Mouse (Mus musculus) kidney, postnatal 4 days (tissue): ENCODE data around the gene Polr2b.

ENCODE experiments used
- DNase-seq, 2 experiments: peaks; one replicate each; pipeline ENCODE4 v3.0.0; 2021; ENCODE audit warnings: mixed read lengths in 2 of 2

The Polr2b gene

GRCm38 (mm10) chr5:77388359-77388758, 78.4 kb downstream of the Polr2b start:
- DNase-seq = no peak

DNA sequence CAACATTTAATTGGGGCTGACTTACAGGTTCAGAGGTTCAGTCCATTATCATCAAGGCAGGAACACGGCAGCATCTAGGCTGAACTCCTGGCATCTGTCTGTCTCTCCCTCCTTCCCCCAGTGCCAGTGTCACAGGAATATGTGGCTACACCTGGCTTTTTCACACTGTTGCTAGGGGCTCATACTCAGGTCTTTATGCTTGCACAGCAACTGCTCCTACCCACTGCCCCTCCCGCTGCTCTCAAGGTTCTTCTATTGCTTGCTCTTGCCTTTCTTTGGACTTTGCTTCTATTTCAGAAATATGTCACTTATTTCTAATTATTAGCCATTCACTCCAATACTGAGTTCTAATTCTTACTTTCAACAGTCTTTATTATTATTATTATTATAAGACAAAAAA, 80.3 kb downstream of the Polr2b start:
- DNase-seq = no peak

DNA sequence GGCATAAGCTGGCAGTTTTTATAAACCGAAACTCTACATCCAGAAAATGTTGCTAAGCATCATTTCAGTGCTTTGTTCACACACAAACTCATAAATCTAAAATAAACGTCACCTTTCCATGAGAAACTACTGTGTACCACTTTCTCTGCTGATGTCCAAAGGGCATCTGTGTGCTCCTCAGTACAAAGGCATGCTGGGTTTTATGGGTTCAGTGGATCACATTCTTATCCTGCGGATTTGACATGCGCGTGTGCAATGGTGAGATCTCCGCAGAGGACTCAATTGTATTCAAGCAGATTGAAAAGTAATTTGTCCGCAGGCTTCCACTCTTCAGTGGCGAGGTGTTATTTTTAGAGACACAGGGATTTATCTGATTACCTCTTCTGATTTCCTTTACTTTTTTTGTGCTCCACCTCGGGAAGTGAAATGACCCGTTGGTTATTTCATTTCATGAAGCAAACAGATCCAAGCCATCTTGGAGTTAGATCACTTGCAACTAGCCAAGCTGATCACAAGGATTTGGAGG, 83.2 kb downstream of the Polr2b start:
- no peak for DNase-seq

GRCm38 (mm10) chr5:77393990-77394618, 84.2 kb downstream of the Polr2b start:
- no peak for DNase-seq

DNA sequence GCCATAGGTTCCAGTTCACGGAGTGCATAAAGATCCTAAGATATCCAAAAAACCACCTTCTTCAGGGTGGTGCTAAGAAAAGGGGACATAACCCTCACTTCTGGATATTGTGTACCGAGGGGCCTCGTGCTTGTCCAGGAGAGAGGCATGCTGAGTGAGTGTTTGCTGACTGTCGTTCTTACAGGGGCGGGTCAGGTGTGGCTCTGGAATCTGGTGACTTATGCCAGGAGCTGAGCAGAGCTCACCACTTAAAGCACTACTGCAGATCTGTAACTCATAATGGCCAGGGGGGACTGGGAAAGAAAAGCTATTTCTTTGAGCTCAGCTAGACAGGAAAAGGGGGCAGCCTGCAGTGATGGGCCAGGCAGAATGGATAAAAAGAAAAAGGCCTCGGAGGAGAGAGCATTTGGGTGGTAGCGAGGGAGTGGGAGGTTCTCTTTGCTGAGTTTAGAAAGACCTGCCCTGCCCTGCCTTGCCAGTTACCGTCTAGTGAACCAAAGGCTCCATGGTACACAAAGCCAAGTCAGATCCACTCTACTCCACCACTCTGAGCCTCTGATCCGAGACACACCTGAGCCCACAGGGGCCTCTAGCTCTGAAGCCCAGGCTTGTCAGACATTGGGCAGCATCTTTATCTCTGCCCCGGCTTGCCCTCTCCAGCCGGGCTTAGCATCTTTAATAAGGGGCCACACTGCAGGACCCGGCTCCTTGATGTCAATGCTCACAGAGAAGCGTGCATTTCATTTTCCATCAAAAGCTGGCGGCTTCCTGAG, 88.5 kb downstream of the Polr2b start:
- DNase-seq = peak in 1 of 2 experiments; percentile 27
